Mouse (Mus musculus): Measurements from ENCODE around the gene Pank4.

The Pank4 gene

DNA sequence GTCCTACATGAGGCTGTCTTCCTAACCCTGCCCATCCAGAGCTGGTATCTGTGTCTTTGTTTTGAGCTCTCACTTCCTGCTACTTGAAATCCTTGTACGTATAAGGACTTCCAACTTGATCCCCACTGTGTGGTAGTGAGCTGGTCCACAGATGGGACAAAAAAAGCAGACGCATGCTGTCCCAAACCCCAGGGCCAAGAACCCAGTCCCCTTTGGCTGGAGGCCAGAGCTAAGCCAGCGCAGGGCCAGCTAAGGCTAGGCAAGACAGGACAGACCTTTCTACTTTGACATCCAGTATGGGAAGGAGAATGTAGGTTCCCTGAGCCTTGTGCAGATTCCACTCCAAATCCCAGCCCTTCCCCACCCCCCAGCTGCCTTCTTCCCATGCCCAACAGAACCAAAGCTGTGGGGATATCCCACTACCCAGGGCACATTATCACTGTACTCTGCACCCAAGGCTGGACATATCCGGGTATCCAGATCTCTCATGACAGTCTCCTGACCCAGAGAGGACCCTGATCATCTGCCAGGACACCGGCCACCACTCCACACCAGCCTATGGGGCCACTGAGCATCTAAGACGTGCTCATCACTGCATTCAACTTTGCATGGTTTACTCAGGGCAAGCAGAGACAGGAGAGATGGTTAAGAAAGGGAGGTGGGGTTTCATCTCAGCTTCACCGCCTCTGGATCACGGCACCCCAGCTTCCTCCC lies 47.5 kb downstream of the Pank4 start:
- DNase-seq (ENCODE audit: extremely low read depth, low read depth, low spot score) = no peak

DNA sequence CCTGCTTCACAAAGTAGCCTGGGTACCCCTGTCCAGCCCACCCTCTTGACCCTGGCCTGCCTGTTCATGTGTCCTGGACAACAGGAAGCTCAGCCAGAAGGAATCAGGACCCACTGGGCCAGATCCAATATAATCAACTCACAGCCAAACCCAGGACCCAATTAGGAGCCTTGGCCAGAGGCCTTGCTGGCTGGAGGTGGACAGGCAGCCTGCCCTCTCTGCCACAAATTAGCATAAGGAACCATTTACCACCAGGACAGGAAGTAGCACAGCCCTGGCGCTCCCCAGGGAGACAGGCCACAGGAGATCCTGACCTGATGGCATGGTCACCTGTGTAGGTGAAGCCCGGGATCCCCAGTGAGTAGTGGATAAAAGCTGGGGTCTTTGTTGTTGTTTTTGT lies 48.2 kb downstream of the Pank4 start:
- no peak for DNase-seq (ENCODE audit: extremely low read depth, low read depth, low spot score)

- no peak for DNase-seq (ENCODE audit: extremely low read depth, low read depth, low spot score)
Observed at GRCm38 (mm10) chr4:155012788-155013187, 48.9 kb downstream of the Pank4 start.

- DNase-seq (ENCODE audit: extremely low read depth, low read depth, low spot score) = no peak
Observed at GRCm38 (mm10) chr4:155014244-155014643, 50.3 kb downstream of the Pank4 start.

DNA sequence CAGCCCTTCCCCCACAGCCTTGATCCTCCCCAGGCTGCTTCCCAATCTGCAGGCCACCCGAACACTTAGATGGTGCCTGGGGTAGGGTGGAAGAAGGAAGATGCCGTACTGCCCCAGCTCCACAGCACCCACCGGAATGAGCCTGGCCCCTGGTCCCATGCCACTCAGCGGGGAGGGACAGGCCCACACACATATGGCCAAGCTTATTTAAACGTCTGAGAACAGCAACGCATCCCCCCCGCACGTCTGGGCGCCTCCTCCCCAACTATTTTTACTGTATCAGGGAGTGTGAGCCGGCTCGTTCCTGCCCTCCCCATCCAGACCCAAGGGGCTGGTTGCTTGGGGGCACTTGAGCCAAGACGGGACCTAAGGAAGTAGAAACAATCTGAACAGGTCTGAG lies 50.9 kb downstream of the Pank4 start:
- DNase-seq (ENCODE audit: extremely low read depth, low read depth, low spot score) = no peak

- no peak for DNase-seq (ENCODE audit: extremely low read depth, low read depth, low spot score)
Observed at GRCm38 (mm10) chr4:155015550-155015949, 51.6 kb downstream of the Pank4 start.

- no peak for DNase-seq (ENCODE audit: extremely low read depth, low read depth, low spot score)
Observed at GRCm38 (mm10) chr4:155016807-155017206, 52.9 kb downstream of the Pank4 start.

GRCm38 (mm10) chr4:155017253-155017878 lies 53.4 kb downstream of the Pank4 start:
- no peak for DNase-seq (ENCODE audit: extremely low read depth, low read depth, low spot score)

GRCm38 (mm10) chr4:155018066-155018465 lies 54.1 kb downstream of the Pank4 start:
- no peak for DNase-seq (ENCODE audit: extremely low read depth, low read depth, low spot score)

DNA sequence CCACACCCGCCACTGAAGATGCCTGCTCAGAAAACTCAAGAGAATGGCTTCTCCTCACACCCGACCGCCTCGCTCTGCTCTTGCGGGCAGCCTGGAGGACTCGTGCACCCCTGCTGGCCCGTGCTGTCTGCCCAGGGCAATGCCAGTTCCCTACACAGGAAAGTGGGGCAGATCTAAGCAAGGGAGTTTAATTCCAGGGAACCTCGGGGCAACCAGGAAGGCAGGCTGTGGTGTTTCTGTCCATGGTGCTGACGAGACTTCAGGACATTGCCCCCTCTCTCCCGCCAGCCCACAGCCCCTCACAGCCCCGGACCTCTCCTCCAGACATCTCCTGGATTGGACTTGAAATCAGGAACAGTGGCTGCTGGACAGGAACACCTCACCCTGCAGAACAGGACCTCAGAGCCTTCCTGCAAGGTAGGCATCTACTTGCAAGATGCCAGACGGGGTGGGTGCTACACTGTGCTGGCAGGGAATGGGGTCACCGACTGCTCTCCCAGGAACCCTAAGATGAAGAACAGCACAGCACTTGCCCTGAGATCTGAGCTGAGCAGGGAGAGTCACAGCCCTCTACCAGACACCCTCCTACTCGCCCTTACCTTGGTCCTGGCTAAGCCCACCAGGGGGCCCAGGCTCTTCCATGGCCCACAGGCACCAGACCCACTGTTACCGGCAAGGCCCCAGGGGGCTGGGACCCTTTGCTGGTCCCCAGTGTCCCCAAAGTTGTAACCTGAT lies 54.8 kb downstream of the Pank4 start:
- DNase-seq (ENCODE audit: extremely low read depth, low read depth, low spot score) = no peak

GRCm38 (mm10) chr4:155019336-155019847 lies 55.5 kb downstream of the Pank4 start:
- no peak for DNase-seq (ENCODE audit: extremely low read depth, low read depth, low spot score)

DNA sequence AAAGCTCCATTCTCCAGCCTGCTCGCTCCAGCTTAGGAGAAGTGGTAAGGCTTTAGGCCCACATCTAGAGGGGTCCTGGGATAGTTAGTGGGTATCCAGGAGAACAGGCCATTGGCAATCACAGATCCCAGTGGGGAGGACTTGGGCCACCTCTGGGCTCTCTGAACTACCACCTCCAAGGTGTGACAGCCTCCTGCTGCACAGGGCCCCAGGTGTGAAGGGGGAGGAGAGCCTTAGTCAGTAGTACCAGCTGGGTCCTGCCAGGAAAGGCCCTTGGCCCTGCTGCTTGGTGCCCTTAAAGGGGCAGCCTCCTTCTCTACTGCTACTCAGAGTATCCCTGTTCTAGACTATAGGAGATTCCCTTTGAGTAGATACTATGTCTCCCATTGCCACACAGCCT lies 56.2 kb downstream of the Pank4 start:
- no peak for DNase-seq (ENCODE audit: extremely low read depth, low read depth, low spot score)

- DNase-seq (ENCODE audit: extremely low read depth, low read depth, low spot score) = no peak
Observed at GRCm38 (mm10) chr4:155020813-155021212, 56.9 kb downstream of the Pank4 start.

- DNase-seq (ENCODE audit: extremely low read depth, low read depth, low spot score) = no peak
Observed at GRCm38 (mm10) chr4:155022228-155022855, 58.4 kb downstream of the Pank4 start.

DNA sequence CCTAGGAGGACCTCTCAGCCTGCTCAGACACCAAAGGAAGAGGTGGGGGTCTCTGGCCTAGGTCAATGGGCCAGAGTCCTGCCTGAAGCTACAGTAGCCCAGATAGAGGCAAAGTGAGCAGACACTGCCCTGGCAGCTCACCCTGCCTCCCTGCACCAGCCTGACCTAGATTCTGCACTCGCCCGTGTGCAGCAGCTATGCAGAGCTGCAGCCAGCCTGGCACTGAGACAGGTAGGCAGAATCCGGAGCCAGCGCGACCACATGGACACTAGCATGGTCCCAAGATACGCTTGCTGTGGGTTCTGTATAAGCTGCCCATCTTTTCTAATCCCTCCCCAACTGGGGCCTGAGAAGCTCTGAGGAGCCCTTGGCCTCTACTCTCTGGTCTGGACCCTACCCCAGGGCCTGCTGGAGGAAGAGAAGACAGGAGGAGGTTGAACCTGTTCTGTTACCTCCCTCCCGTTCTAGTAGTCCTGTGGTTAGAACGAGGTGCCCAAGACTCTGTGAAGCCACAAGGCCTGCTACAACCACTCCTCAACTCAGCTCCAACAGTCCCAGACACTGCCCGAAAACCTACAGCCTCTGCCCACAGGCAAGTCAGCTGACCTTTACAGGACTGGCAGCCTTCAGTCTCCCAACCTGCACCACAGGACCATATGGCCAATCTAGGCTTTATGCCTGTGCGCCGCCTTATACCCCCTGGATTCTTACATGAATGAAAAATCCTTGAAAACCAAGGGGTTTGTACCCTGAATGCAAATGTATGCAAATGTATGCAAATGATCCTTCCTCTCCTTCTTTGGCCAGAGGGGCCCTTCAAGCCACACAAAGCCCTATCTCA lies 60.5 kb downstream of the Pank4 start:
- DNase-seq (ENCODE audit: extremely low read depth, low read depth, low spot score) = no peak

All from fat pad, adult 2 months (tissue).